Mouse (Mus musculus): ENCODE results near the gene Trim58. TPM values are rescaled to one million over a fixed set of nuclear protein-coding genes. Genes with fewer than 3 reads are reported as not detected.

Trim58 gene
- total and polyA plus RNA-seq, 3 experiments: not detected

DNA sequence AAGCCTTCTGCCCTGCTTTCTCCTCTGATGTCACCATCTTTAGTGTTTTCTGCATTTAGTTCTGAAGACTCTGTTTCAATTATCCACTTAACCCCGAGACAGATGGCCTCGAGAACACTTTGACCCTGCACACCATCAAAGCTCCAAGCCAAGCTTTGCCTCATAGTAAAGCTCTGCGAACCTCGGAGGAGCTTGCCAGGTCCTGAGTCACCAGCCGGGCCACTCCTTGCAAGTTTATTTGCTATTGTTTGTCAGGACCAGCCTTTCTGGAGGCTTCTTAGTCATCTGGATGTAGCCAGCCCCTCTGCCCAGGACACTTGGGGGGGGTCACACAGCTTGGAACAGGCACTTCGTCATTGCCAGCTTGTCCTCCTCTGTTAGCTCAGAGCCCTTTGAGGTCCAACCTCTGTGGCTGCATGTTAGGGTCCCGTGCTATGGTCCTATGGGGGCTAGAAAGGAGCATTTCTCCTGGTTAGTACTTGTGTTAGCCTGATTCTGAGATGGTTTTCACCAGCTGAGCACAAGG lies 2.0 kb upstream of the Trim58 start:
- TF ChIP-seq USF2 (conservative IDR thresholded peaks at IDR 0.05; ENCODE audit: low read depth, low read length) (no peak), RCOR1 (conservative IDR thresholded peaks at IDR 0.05; ENCODE audit: low read depth, low read length) (no peak), ETS1 (conservative IDR thresholded peaks at IDR 0.05; ENCODE audit: low read depth, low read length) (no peak), MXI1 (IDR thresholded peaks at IDR 0.05; ENCODE audit: low read depth, low read length) (no peak), CHD1 (IDR thresholded peaks at IDR 0.05; ENCODE audit: low read depth, low read length) (no peak)
- H3K27ac ChIP-seq (ENCODE audit: insufficient read depth, low read depth): no peak overlapping the region
- H3K27me3 ChIP-seq (replicated peaks): peaks cover 83% of the 10 kb centered on the region
- H3K36me3 ChIP-seq (replicated peaks in 1 of 2; ENCODE audit: control insufficient read depth in 1 of 2, insufficient read depth in 1 of 2, low read length in 1 of 2): no peaks in the 10 kb centered on the region
- dilution Hi-C loops (cut with MboI; ENCODE audit: extremely low pct_ligation_motif_present, extremely low pct_unique_long_range_greater_than_20kb, low sequenced_read_pairs): no loop called here
- in situ Hi-C loops (cut with MboI; ENCODE audit: low pct_ligation_motif_present, low pct_unique_long_range_greater_than_20kb, low sequenced_read_pairs): loop anchor here (25.0 kb wide), 1 partner anchor 701 kb away; no protein-coding TSS in a partner anchor
- H3K4me2 ChIP-seq (ENCODE audit: insufficient read depth, low read depth, poor library complexity, severe bottlenecking): no peak overlapping the region
- no peaks in the 10 kb centered on the region for H3K9me3 ChIP-seq (replicated peaks; ENCODE audit: low read length)
- H3K4me3 ChIP-seq (replicated peaks in 1 of 3; ENCODE audit: low read depth in 2 of 3, low read length in 2 of 3, poor library complexity in 1 of 3): no peak overlapping the region
- H3K79me2 ChIP-seq (replicated peaks; ENCODE audit: control insufficient read depth, extremely low read depth, insufficient read depth, poor library complexity, severe bottlenecking): no peaks in the 10 kb centered on the region
- DNase-seq (ENCODE audit: extremely low read depth): no peak
- H3K9ac ChIP-seq (ENCODE audit: insufficient read depth, low read depth): no peak overlapping the region
- peaks cover 1 to 4% of the 10 kb centered on the region in 2 experiments; a peak in 3 of 4 replicates for H3K4me1 ChIP-seq (ENCODE audit: control insufficient read depth in 1 of 2, insufficient read depth in 2 of 2)

DNA sequence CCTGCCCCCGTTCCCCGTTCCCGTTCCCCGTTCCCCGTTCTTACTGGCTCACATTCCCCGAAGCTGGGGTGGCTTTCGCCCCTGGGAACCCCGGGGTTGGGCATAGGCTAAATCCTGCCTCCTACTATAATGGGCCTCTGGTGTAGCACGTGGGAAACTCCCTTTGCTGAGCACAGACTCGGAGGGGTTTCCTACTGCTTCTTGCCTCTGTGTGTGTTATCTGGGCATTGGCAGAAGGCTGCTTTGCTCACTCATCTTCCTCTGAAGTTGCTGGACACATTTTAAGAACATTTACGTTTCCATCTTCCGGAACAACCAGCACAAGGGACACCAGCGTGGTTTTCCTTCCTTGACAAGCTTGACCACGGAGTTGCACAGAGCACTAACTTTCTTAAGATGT lies 792 bp downstream of the Trim58 start:
- no peaks in the 10 kb centered on the region for H3K36me3 ChIP-seq (replicated peaks in 1 of 2; ENCODE audit: control insufficient read depth in 1 of 2, insufficient read depth in 1 of 2, low read length in 1 of 2)
- H3K4me2 ChIP-seq (ENCODE audit: insufficient read depth, low read depth, poor library complexity, severe bottlenecking): no peak overlapping the region
- H3K27ac ChIP-seq (ENCODE audit: insufficient read depth, low read depth): no peak overlapping the region
- in situ Hi-C loops (cut with MboI; ENCODE audit: low pct_ligation_motif_present, low pct_unique_long_range_greater_than_20kb, low sequenced_read_pairs): loop anchor here (25.0 kb wide), 1 partner anchor 704 kb away; no protein-coding TSS in a partner anchor
- no peaks in the 10 kb centered on the region for H3K79me2 ChIP-seq (replicated peaks; ENCODE audit: control insufficient read depth, extremely low read depth, insufficient read depth, poor library complexity, severe bottlenecking)
- dilution Hi-C loops (cut with MboI; ENCODE audit: extremely low pct_ligation_motif_present, extremely low pct_unique_long_range_greater_than_20kb, low sequenced_read_pairs): no loop called here
- DNase-seq (ENCODE audit: extremely low read depth): no peak
- no peak overlapping the region for H3K4me3 ChIP-seq (replicated peaks in 1 of 3; ENCODE audit: low read depth in 2 of 3, low read length in 2 of 3, poor library complexity in 1 of 3)
- peaks cover 81% of the 10 kb centered on the region for H3K27me3 ChIP-seq (replicated peaks)
- peaks cover 2 to 4% of the 10 kb centered on the region in 2 experiments; a peak in 3 of 4 replicates for H3K4me1 ChIP-seq (ENCODE audit: control insufficient read depth in 1 of 2, insufficient read depth in 2 of 2)
- no peak for TF ChIP-seq TCF12 (IDR thresholded peaks at IDR 0.05; ENCODE audit: low read depth, low read length)
- no peak for TF ChIP-seq ELF1 (IDR thresholded peaks at IDR 0.05; ENCODE audit: low read depth, low read length)
- TF ChIP-seq MYC (IDR thresholded peaks at IDR 0.05; ENCODE audit: low read depth, low read length): no peak
- TF ChIP-seq CTCF (conservative IDR thresholded peaks at IDR 0.05 in 1 of 2, IDR thresholded peaks at IDR 0.05 in 1 of 2; ENCODE audit: low read depth in 2 of 2, low read length in 2 of 2): no peak
- TF ChIP-seq IRF4 (IDR thresholded peaks at IDR 0.05; ENCODE audit: low read depth, low read length): no peak
- no peak for TF ChIP-seq ZKSCAN1 (IDR thresholded peaks at IDR 0.05; ENCODE audit: borderline replicate concordance, low read depth, low read length)
- TF ChIP-seq TBP (conservative IDR thresholded peaks at IDR 0.05; ENCODE audit: low read depth, low read length): no peak
- TF ChIP-seq MEF2A (IDR thresholded peaks at IDR 0.05; ENCODE audit: borderline replicate concordance, low read depth, low read length): no peak
- TF ChIP-seq MAFK (IDR thresholded peaks at IDR 0.05; ENCODE audit: insufficient replicate concordance, low read length): no peak
- TF ChIP-seq NELFE (IDR thresholded peaks at IDR 0.05; ENCODE audit: low read depth, low read length): no peak
- TF ChIP-seq PAX5 (IDR thresholded peaks at IDR 0.05; ENCODE audit: low read length): no peak
- TF ChIP-seq MXI1 (IDR thresholded peaks at IDR 0.05; ENCODE audit: low read depth, low read length): no peak
- no peak for TF ChIP-seq CHD1 (IDR thresholded peaks at IDR 0.05; ENCODE audit: low read depth, low read length)
- no peak for TF ChIP-seq ETS1 (conservative IDR thresholded peaks at IDR 0.05; ENCODE audit: low read depth, low read length)
- TF ChIP-seq JUND (conservative IDR thresholded peaks at IDR 0.05; ENCODE audit: low read depth, low read length): no peak
- TF ChIP-seq MAZ (IDR thresholded peaks at IDR 0.05; ENCODE audit: low read depth, low read length): no peak
- no peak for TF ChIP-seq MAX (IDR thresholded peaks at IDR 0.05; ENCODE audit: low read length)
- TF ChIP-seq USF1 (IDR thresholded peaks at IDR 0.05; ENCODE audit: low read depth, low read length): no peak
- H3K9ac ChIP-seq (ENCODE audit: insufficient read depth, low read depth): no peak overlapping the region
- no peaks in the 10 kb centered on the region for H3K9me3 ChIP-seq (replicated peaks; ENCODE audit: low read length)
